19 mouse cellular contexts compared by ENCODE assay signal in the genomic region with DNA sequence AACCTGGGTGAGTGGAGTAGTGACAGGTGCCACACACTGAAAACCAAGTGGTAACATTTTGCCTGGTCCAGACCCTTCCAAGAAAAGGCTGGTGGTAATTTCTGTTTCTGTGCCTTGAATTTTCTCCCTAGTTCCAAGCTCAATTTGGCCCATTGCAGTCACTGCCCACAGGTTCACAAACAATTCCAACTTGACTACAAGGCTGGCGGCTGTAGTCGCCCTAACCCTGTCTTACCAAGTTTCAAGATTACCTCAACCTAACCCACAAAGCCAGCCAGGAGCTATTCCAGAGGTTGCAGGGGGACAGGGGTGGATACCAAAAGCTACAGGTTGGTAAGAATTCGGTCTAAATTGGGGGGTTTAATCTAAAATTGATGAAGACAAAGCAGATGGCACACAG. TPM values are rescaled to one million over a fixed set of nuclear protein-coding genes. Genes with fewer than 3 reads are reported as not detected.
A peak's percentile ranks its signal among the peaks of the same experiment; 100 is the strongest.
DNase-seq lines count a peak whose midpoint lies in the region; TF ChIP-seq lines count a peak whose summit lies in the region.
"Had no signal": no experiment of that assay in that cellular context is flagged by ENCODE, and none has a peak within 500 bp of the region (broad histone marks: within the 10 kb centered on the region; RNA-seq: fewer than 3 reads in every experiment).

No protein-coding gene starts in this region.

- intact Hi-C loops in left cerebral cortex, adult 2 months (cut with DNase I) = no loop called here

- DNase-seq in left cerebral cortex, adult 2 months (ENCODE audit: extremely low spot score in 1 of 2, low spot score in 2 of 2) = peak in 1 of 2 experiments; percentile 20
- no peak for DNase-seq in left cerebral cortex, adult 9 months (ENCODE audit: low spot score in 2 of 2)
- peak; percentile 44 for DNase-seq in brain, adult 2 months (ENCODE audit: low read depth, low spot score)
- DNase-seq in telencephalon, adult 2 months (ENCODE audit: low read depth, low spot score) = peak; percentile 40
- no peak for DNase-seq in right cerebral cortex, postnatal 4 days
- DNase-seq: adrenal gland, adult 2 months; adrenal gland, postnatal 10 days; adrenal gland, postnatal 25 days; cerebellum, adult 11-12 months; cerebellum, adult 2 months; cerebellum, adult 9-10 months; cerebellum, postnatal 10 days; cerebellum, postnatal 25 days; forebrain, postnatal 0 days had no signal

- no peak overlapping the region for H3K4me3 ChIP-seq in left cerebral cortex, adult 2 months
- H3K4me3 ChIP-seq: embryonic facial prominence, embryonic 10.5 days; embryonic facial prominence, embryonic 12.5 days; forebrain, embryonic 13.5 days; forebrain, embryonic 15.5 days had no signal

- peak overlapping the region; percentile 63 for H3K27ac ChIP-seq in left cerebral cortex, adult 2 months
- H3K27ac ChIP-seq: embryonic facial prominence, embryonic 10.5 days; embryonic facial prominence, embryonic 12.5 days; forebrain, embryonic 13.5 days; forebrain, embryonic 15.5 days had no signal

- no peak for TF ChIP-seq CTCF in left cerebral cortex, adult 2 months (IDR thresholded peaks at IDR 0.05)

RNA-seq across cellular contexts. Expression of gene Hecw2, which starts 27.0 kb away (rescaled TPM):
- total RNA-seq in left cerebral cortex, adult 2 months (2021) = 10 to 100 TPM; 55.2 to 57.4 TPM
- total RNA-seq: MEL had no signal

Comparison
In these comparisons a context has a peak if more than half of its experiments do, and no peak if none do; other contexts are left out.
1. DNase-seq: peak in brain, adult 2 months (single experiment) and telencephalon, adult 2 months (single experiment); none in left cerebral cortex, adult 9 months (0 of 2) and right cerebral cortex, postnatal 4 days (single experiment).